Mouse (Mus musculus) c-Kit-positive CD71-positive TER-119-negative erythroid progenitor cells, embryonic 14.5 days (primary cell): ENCODE results near the gene Bhlhe23.

ENCODE experiments used
- DNase-seq: peaks from one replicate; pipeline ENCODE4 v3.0.0-alpha.2; 2013; ENCODE audit warnings: low read depth

Bhlhe23 gene

DNA sequence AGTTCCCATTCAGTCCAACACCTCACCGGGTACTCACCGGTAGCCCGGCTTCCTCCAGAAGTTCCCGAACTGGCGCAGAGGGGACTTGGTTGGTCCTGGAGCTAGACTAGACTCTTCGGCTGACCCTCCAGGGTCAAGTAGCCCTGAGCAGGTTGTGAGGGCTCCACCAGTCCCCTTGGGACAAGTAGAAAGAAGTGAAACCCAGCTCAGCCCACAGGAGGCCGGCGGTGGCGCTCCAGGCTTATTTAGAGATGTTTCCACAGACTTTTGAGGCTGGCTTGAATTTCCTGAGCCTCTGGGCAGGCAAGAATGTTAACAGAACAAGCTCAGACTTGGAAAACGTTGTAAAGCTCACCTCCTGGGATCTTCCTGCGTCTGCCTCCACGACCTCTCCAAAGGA lies 1.5 kb downstream of the Bhlhe23 start:
- DNase-seq, result no peak

DNA sequence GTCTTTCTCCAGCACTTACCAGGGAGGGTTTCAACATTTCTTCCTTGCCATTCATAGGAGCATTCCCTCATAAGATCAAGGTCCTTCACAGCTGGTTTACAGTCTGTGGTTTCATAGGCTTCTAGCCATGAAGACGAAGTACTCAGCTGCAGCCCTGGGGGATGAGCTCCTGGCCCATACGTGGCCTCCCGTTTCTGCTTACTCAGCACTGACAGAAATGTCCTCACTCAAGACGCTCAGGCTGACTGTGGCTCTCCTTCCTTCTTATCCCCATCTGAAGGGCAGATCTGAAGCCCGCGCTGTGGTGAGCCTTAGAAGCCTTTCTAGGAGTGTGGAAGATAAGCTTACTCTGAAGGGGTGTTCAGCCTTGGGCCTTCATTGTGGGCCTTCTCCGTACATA lies 11.0 kb downstream of the Bhlhe23 start:
- no peak for DNase-seq

DNA sequence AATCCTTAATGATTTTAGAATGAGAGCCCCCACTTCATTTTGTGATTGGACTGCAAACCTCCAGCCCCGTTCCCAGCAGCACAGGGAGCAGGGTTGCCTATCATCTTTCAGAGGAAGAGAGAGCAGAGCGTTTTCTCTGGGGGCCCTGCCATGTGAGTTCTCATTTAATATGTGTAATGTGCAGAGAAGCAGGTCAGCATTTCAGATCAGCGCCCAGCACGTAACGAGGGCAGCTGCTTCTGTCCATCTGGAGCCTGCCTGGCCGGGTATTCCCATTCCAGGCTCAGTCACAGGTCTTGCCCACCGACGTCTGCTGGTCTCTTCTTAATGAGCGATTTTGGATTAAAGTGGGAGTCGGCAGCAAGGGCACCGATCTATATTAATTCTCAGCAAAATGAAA lies 11.7 kb downstream of the Bhlhe23 start:
- no peak for DNase-seq

DNA sequence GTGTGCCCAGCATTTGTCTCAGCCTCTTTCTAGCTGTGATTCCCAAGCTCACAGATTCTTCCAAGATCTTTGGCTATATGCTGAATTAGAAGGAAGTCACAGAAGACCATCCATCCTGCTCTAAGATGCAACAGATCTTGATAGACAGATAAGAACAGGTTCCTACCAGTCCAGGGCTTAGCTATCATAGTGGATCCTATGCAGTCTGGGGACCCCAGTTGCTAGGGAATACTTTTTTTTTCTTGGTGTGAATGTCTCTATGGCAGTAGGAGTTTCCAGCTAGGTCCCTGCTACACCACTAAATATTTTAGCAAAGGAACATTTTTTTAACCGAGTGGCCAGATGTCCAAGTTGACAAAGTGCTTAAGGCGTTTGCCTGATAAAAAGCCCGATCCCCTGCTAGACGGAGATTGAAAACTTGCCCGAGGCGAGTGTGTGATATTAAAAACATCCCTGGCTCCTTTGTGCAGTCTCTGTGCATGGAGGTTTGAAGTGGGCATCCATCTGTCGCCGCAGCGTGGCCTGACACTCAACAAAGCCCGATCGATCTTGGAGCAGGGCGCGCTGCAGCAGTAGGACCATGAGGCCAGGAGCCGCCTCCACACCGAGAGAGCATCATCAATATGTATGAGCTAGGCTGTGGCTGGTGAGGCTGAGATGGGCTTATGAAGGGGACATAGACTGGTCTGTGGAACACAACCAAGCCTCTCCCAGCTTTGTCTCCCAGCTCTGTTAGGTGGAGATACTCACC lies 18.0 kb downstream of the Bhlhe23 start:
- DNase-seq, result no peak

DNA sequence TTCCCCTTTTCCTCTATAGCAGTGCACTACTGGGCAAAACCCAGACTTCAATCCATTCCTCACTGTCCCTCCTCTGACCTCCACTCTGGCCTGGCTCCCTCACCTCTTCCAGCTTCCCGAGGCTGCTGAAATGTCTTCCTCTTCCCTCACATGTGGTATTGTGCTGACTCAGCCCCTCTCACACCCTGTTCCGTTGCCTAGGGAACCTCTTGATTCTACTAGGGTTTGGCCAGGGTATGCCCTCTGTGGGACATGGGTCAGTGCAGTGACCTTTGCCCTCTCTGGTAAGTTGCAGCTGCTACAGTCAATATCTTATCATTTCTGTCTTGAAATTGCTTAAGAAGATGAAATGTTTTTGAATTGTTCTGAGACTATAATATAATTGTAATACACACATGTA lies 19.9 kb downstream of the Bhlhe23 start:
- DNase-seq, result no peak

DNA sequence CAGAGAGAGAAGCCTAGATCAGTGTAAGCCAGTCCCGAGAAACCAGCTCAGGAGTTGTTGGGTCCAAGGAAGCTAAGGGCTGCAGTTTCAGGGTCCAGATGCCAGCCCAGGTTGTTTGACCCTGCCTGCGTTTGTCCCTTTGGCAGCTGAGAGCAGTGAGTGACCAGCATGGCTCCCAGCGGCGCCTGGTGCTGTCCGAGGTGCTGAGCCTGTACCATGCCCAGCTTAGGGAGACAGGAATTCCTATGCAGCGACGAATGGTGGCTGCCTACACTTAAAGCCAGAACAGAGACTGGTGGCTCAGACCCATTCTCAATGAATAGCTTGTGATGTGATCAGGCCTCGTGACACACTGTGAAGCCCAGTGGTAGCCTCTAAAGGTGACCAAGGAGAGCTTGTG lies 20.8 kb downstream of the Bhlhe23 start:
- DNase-seq, result no peak

DNA sequence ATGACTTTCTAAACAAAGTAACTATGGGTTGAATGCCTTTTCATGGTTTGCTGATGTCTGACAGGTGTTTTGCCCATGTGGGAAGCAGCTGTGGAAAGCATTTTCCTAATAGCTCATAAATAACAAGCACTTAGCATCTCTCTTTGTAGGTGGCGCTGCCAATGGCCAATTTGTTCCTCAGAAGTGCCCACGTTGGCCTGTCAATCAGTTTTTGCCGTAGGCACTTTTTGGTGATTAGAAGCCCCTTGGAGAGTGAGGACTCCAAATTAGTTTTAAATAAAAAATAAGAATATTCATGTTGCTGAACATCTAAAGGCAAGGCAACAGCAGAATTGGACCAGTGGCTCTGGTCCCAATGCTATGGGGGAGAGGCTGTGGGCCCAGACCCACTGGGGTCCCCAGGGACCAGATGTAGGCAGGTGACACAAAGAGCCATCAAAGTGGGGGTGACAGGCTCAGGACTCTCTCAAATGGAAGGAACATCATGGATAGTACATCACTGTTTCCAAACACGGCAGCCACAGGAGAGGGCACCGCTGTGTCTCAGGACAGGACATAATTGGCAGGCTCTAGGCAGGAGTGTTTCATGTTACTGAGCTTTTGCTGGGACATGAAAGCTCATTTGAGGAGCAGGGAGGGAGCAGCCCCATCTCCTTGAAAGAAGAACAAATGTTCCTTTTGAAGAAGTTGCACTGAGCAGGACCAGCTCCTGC lies 21.6 kb downstream of the Bhlhe23 start:
- no peak for DNase-seq

DNA sequence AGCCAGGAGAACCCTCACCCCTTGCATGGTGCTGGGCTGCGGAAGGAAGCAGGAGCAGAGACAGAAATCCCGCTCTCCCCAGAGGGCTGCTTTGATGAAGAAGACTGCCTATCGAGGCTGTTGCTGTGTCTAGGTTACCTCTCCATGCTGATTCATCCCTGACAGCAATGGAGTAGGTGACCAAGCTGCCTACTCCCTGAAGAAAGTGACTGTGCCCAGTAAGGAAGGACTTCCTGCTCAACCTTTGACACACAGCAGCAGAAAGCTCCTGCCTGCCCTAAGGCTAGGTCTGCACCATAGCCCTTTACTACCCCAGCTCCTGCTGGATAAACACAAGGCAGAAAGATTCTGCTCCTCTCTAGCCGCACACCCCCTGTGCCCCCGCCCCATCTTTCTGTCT lies 27.8 kb downstream of the Bhlhe23 start:
- DNase-seq, result no peak

DNA sequence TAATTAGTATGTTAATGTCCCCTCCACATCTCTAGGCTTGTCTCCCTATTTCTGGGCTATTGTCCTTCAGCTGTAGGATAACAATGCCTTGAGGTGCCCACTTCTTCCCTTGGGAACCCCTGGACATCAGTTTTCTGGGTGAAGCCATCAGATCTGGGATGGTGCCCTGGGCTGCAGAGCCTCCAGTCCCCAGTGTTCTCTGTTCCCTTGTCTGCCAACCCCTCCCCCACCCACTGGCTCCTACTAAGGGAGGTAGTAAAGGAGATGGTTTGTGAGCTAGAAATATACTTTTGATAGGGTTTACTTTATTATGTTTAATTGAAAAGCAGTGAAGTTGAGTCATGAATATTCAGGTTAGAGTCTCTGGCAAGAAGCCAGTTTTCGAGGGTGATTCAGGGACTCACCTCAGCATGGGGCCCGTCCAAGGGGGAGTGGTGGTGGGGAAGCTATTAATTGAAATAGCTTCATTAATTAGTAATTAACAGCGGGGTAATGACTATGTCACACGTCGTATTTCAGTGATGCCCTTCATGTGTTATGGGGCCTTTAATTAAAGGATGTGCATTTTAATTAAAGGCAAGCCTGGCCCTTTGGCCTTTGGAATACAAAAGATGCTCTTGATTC lies 30.0 kb downstream of the Bhlhe23 start:
- no peak for DNase-seq

DNA sequence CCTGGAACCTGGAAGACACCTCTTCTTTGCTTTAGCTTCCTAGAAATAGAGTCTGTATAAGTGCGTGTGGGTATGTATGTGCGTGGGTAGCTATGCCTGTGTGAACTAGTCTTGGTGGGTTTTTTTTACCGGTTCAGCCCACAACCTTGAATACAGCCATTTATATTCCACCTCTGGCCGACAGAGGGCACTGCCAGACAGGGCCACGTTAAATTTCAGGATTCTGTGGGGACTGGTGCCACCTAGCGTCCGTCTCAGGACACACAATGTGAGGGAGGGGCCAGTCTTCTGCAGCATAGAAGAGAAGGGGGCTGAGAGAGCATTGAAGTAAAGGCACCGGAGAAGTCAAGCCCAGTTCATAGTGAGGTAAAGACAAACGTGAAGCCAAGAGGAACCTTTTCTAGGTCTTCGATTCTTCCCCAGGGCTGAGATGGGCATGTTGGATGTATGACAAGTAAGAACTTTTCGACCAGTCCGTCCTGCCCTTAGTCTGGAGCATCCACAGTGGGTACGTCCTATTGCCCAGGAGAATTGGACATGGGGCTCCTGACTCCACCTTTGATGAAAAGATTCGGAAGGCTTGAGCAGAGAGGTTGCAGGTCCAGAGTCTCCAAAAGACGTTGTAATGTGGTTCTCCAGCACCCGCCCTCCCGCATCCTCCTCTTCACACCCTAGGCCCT lies 31.3 kb downstream of the Bhlhe23 start:
- DNase-seq, result peak; percentile 71

DNA sequence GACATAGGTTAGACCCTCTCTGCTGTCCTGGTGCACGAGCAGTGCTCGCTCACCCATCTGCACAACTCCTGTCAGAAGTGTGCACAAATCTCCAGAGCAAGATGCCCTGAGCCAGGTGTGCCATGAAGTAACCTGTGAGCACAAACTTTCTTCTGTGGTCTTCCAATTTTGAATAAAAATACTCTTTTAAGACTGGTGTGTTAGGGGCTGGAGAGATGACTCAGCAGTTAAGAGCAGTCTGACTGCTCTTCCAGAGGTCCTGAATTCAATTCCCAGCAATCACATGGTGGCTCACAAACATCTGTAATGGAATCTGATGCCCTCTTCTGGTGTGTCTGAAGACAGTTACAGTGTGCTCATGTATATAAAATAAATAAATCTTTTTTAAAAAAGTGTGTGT lies 33.4 kb downstream of the Bhlhe23 start:
- DNase-seq, result no peak

DNA sequence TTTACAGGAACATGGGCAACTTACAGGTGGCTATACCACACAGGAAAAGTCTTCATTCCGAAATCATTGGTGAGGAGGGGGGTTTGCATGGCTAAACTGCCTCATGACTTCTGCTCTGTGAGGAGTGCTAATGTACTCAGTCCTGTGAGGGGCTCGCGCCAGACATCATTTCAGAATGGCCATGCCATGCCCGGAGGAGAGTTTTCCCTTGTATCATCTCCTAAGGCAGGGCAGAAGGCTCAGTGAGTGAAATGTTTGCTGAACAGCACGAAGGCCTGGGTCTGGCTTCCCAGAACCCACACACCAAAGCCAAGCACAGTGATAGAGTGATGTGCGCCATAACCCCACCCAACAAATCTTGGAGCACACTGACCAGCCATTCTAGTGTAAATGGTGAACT lies 33.9 kb downstream of the Bhlhe23 start:
- DNase-seq, result no peak

DNA sequence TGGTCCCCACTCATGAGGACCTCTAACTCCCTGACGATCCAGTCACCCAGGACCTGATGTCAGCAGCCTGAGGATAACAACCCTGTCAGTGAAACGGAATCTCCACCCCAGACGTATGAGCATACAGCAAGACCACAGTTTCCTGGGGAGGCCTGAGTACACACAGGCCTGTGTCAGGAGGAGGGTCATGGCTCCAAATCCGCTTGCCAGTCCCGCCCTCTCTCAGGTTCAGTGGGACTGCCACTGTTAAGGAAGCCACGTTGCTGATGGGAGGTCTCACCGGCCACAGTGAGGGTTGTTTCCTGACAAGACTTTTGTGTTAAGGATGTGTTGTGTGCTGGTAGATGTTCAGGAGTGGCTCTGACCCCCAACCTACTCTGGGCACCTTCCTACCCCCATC lies 35.3 kb downstream of the Bhlhe23 start:
- DNase-seq, result no peak

DNA sequence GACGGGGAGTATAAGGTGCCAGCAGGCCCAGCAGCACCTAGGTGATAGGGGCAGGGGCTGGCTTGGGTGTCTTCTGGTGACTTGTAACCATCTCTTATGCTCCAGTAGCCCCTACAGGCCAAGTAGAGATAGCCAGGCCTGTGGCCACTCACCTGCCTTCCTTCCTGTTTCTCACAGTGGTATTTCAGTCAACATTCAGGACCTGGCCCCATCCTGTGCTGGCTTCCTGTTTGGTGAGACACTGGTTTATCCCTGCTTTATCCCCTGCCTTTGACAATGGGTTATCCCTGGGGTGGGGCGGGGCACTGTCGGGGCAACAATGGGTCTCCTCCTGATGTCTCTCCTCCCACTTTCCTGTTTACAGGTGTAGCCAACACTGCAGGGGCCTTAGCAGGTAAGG lies 36.4 kb downstream of the Bhlhe23 start:
- no peak for DNase-seq

DNA sequence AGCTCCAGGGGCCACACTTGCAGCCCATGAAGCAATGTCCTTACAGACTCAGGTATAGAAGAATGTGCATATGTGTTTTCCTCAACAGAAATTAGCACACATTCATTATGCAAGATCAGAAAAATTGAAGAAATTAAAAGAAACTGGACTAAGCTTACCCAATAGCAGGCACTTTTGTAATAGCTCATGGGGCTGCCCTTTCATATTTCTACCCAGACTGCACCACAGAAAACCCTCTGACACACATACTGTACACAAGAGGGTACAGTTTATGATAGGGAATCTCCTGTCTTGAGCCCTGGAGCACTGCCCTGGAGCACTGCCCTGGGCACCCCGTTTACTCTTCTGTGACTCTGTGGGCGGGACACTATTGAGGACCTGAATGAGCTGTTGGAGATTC lies 38.7 kb downstream of the Bhlhe23 start:
- DNase-seq, result no peak

DNA sequence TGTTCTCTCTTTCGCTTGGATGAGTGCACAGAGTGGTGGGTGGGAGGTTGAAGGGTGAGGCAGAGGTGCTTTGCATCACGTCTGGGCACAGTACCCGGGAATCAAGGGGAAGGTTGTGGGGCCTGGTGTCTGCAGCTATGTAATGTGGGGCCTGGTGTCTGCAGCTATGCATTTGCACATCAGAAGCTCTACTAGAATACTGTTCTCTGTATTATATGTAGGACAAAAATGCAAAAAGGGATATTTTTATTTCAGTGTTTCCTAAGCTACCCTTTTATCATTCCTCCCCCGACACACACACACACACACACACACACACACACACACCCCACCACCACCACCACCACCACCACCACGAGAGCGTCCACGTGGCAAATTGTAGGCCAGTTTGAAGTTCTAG lies 41.5 kb downstream of the Bhlhe23 start:
- no peak for DNase-seq

DNA sequence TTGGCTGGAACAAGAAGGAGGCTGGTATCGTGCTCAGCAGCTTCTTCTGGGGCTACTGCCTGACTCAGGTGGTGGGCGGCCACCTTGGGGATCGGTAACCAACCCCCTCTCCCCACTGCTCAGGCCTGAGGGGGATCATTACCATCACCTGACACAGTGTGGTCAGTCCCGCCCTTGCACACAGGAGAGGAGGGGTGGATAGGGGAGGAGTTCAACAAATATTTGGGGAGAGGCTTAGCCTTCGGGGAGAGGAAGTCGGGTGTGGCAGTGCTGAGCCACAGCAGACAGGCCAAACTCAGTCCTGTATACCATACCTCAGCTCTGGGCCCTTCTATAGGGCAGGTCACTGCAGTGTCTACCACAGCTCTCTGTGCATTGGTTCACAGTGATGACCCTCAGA lies 44.7 kb downstream of the Bhlhe23 start:
- DNase-seq, result no peak

DNA sequence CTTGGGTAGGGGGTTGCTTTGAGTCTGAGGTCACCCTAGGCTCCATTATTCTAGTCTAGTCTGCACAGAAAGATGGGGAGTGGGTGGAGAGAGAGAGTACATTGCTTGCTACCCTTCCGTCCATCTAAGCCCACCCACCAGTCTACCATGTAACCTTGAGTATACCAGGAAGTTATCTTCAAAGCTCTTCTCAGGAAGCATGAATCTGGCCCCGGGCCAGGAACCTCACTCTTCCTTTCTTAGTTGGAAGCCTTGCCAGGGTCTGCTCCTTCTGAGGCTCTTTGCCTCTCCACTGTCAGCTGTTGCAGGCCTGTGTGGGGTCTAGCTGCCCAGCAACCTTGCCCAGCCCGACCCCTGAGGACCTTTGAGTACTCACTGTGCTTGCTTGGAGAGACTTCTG lies 45.7 kb downstream of the Bhlhe23 start:
- no peak for DNase-seq

DNA sequence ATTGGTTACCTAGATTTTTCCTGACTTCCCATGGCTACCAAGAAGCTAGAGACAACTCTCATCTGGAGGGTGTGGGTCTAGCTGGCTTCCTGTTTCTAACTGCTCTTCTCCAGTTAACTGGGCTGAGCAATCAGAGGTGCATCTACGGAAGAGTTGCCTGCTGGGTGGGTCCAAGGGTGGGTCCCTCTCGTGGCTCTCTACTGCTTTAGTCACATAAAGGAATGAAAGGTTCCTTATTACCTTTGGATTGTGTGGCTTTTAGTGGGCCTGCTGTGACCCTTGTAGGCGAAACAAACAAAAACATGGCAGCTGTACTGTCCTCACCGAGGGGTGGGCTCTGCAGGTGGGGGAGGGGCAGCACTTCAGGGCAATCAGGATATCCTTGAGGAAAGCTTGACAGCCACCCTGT lies 49.1 kb downstream of the Bhlhe23 start:
- no peak for DNase-seq

DNA sequence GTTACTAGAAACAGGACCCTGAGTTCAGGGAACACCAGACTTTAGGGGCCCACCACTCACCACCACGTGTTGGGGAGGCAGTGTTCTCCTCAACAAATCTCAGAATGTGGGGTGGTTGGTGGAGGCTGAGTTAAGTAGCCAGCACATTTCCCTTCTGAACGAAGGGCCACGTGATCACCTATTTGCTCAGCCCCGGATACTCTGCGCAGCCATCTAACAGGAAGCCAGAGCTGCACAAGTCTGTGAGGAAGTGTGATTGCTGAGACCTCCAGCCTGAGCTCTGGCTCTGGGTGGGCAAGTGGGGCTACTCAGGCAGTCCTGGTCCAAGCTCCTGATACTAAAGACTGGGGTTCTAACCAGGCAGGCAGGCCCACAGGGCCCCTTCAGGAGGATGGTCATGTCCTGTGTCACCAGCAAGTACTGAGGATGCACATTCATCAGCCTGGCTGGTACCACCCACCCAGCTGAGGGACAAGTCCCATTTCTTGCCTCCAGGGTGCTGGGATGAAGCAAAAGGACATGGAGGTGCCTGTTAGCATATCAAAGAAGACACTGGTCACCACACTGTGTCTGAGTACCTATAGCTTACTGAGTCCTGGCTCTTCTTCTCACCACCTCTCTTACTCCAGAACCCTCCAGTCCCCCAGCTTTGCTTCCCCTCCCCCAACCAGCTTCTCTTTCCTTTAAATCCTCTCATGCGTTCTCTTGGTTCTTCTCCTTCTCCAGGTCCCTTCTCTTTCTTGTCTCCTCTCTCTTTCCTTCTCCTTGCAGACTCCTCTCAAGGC lies 49.9 kb downstream of the Bhlhe23 start:
- no peak for DNase-seq

DNA sequence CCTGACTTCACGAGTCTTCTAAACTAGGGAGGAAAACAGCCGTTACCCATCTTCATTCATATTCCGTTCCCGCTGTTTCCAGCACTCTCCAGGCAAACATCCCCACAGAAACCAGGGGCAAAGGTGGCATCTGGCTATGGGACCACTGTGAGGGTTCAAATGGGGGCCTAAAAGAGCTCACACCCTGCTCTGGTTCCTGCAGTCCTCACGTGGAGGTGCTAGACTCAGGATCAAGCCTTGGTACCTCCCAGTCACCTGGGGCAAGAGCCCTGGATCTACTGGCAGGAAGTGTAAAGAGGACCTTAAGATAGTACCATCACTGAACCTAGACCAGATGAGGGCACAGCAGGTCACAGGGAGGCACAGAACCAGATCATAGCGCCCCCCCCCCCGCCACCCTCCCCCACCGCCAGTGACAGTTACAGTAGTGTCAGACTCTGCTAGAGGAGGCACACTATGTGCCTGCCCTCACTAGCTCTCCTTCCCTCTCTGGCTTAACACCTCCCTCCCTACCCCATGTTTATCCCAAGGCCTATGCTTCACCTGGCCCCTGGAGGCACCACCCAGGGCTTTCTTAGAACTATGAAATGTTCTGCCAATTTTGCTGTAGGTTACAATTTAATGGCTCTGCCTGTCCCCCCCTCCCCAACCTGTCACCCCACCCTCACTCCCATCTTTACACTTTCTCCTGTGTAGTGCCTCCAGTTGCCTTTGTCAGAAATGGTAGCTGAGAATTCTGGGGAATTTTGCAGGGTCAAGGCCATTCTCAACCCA lies 50.7 kb downstream of the Bhlhe23 start:
- no peak for DNase-seq
